Mouse (Mus musculus) midbrain, embryonic 12.5 days (tissue): ENCODE measurements around the gene Lhfpl3. TPM values are rescaled to one million over a fixed set of nuclear protein-coding genes. Genes with fewer than 3 reads are reported as not detected.

ENCODE experiments used
- ATAC-seq: fragments of 200-750 bp; cut with Nextera tagmentation; 2 replicates; pipeline ENCODE4 v1.8.0; 2017; ENCODE audit warnings: low read depth, moderate TSS enrichment, moderate library complexity; ENCODE audit not compliant: low FRiP score
- H3K27ac ChIP-seq: fragments of 300-500 bp; sonication (generic); replicated peaks from 2 replicates; pipeline ENCODE4 v1.5.1; 2016; ENCODE audit warnings: mild to moderate bottlenecking
- H3K27me3 ChIP-seq: fragments of 300-500 bp; sonication (generic); 2 replicates; pipeline ENCODE4 v1.6.1; 2016; ENCODE audit warnings: mild to moderate bottlenecking
- H3K36me3 ChIP-seq: fragments of 300-500 bp; sonication (generic); 2 replicates; pipeline ENCODE4 v1.6.1; 2016
- H3K4me1 ChIP-seq: fragments of 300-500 bp; sonication (generic); 2 replicates; pipeline ENCODE4 v1.6.1; 2016
- H3K4me2 ChIP-seq: fragments of 300-500 bp; sonication (generic); replicated peaks from 2 replicates; pipeline ENCODE4 v1.6.1; 2016; ENCODE audit warnings: mild to moderate bottlenecking, moderate library complexity
- H3K4me3 ChIP-seq: fragments of 300-500 bp; sonication (generic); 2 replicates; pipeline ENCODE4 v1.5.1; 2016; ENCODE audit warnings: mild to moderate bottlenecking
- H3K9ac ChIP-seq: fragments of 300-500 bp; sonication (generic); replicated peaks from 2 replicates; pipeline ENCODE4 v1.6.1; 2016; ENCODE audit warnings: mild to moderate bottlenecking, moderate library complexity
- H3K9me3 ChIP-seq: fragments of 300-500 bp; sonication (generic); 2 replicates; pipeline ENCODE4 v1.6.1; 2016; ENCODE audit warnings: mild to moderate bottlenecking
- WGBS: fragments of 180-500 bp; shearing (Covaris S2); methylation state at CpG from one replicate; pipeline ENCODE4 v1.1.7; 2016; 5-methylcytosine and 5-hydroxymethylcytosine counted together
- polyA plus RNA-seq: library from polyadenylated mRNA; unstranded; fragments of >200 nt; fragmentation: Nextera tagmentation; extraction: Ambion mirVana; gene quantifications from 2 replicates; pipeline ENCODE4 v1.2.1, GENCODE M21; 2016

Gene Lhfpl3
- polyA plus RNA-seq, 1 experiment from 2014 or later, result 1.9 TPM

GRCm38 (mm10) chr5:23042862-23043261 lies 297.0 kb downstream of the Lhfpl3 start:
- H3K4me3 ChIP-seq, result no peak overlapping the region
- H3K4me2 ChIP-seq, result no peak overlapping the region
- 91% methylated on average over 5 of the region's 5 CpGs for WGBS
- no peaks in the 10 kb centered on the region for H3K9me3 ChIP-seq
- H3K27ac ChIP-seq, result no peak overlapping the region
- H3K27me3 ChIP-seq, result no peaks in the 10 kb centered on the region
- no peaks in the 10 kb centered on the region for H3K36me3 ChIP-seq
- ATAC-seq, result no peak
- H3K9ac ChIP-seq, result no peak overlapping the region
- H3K4me1 ChIP-seq, result no peaks in the 10 kb centered on the region

- no peaks in the 10 kb centered on the region for H3K27me3 ChIP-seq
- 80% methylated on average over 7 of the region's 7 CpGs for WGBS
- no peak overlapping the region for H3K9ac ChIP-seq
- no peak overlapping the region for H3K4me2 ChIP-seq
- H3K9me3 ChIP-seq, result no peaks in the 10 kb centered on the region
- H3K4me1 ChIP-seq, result no peaks in the 10 kb centered on the region
- no peak overlapping the region for H3K4me3 ChIP-seq
- no peak overlapping the region for H3K27ac ChIP-seq
- H3K36me3 ChIP-seq, result no peaks in the 10 kb centered on the region
- no peak for ATAC-seq
Observed at GRCm38 (mm10) chr5:23049083-23049663, 303.3 kb downstream of the Lhfpl3 start.

- no peak overlapping the region for H3K4me2 ChIP-seq
- H3K9me3 ChIP-seq, result no peaks in the 10 kb centered on the region
- no peaks in the 10 kb centered on the region for H3K4me1 ChIP-seq
- no peak for ATAC-seq
- H3K9ac ChIP-seq, result no peak overlapping the region
- no peaks in the 10 kb centered on the region for H3K36me3 ChIP-seq
- WGBS, result 76% methylated on average over 5 of the region's 5 CpGs
- no peak overlapping the region for H3K27ac ChIP-seq
- H3K27me3 ChIP-seq, result no peaks in the 10 kb centered on the region
- H3K4me3 ChIP-seq, result no peak overlapping the region
Observed at GRCm38 (mm10) chr5:23051458-23051857, 305.6 kb downstream of the Lhfpl3 start.

GRCm38 (mm10) chr5:23094894-23095293 lies 349.0 kb downstream of the Lhfpl3 start:
- H3K9ac ChIP-seq, result no peak overlapping the region
- no peak overlapping the region for H3K4me3 ChIP-seq
- no peaks in the 10 kb centered on the region for H3K4me1 ChIP-seq
- no peaks in the 10 kb centered on the region for H3K36me3 ChIP-seq
- H3K27ac ChIP-seq, result no peak overlapping the region
- 75% methylated on average over 1 of the region's 1 CpGs for WGBS
- H3K27me3 ChIP-seq, result no peaks in the 10 kb centered on the region
- H3K9me3 ChIP-seq, result no peaks in the 10 kb centered on the region
- no peak for ATAC-seq
- H3K4me2 ChIP-seq, result no peak overlapping the region

- 66% methylated on average over 2 of the region's 2 CpGs for WGBS
- no peak overlapping the region for H3K4me3 ChIP-seq
- no peak overlapping the region for H3K27ac ChIP-seq
- H3K4me1 ChIP-seq, result no peaks in the 10 kb centered on the region
- H3K27me3 ChIP-seq, result no peaks in the 10 kb centered on the region
- H3K9me3 ChIP-seq, result no peaks in the 10 kb centered on the region
- no peak overlapping the region for H3K9ac ChIP-seq
- H3K4me2 ChIP-seq, result no peak overlapping the region
- H3K36me3 ChIP-seq, result no peaks in the 10 kb centered on the region
- no peak for ATAC-seq
Observed at GRCm38 (mm10) chr5:23106536-23106935, 360.7 kb downstream of the Lhfpl3 start.

- WGBS, result 92% methylated on average over 6 of the region's 6 CpGs
- Histone ChIP-seq H3K4me2 (no peak overlapping the region), H3K36me3 (no peaks in the 10 kb centered on the region)
Observed at GRCm38 (mm10) chr5:23111307-23111706, 365.4 kb downstream of the Lhfpl3 start.

GRCm38 (mm10) chr5:23114249-23114648 lies 368.4 kb downstream of the Lhfpl3 start:
- Histone ChIP-seq H3K27ac (no peak overlapping the region), H3K9ac (no peak overlapping the region), H3K27me3 (no peaks in the 10 kb centered on the region), H3K36me3 (no peaks in the 10 kb centered on the region), H3K9me3 (no peaks in the 10 kb centered on the region), H3K4me3 (no peak overlapping the region), H3K4me1 (no peaks in the 10 kb centered on the region), H3K4me2 (no peak overlapping the region)
- 95% methylated on average over 4 of the region's 4 CpGs for WGBS
- no peak for ATAC-seq

More at GRCm38 (mm10) chr5:23111307-23111706, 365.4 kb downstream of the Lhfpl3 start:
- H3K9me3 ChIP-seq, result no peaks in the 10 kb centered on the region
- H3K27me3 ChIP-seq, result no peaks in the 10 kb centered on the region
- no peak for ATAC-seq
- H3K4me1 ChIP-seq, result no peaks in the 10 kb centered on the region
- H3K4me3 ChIP-seq, result no peak overlapping the region
- no peak overlapping the region for H3K27ac ChIP-seq
- no peak overlapping the region for H3K9ac ChIP-seq

GRCm38 (mm10) chr5:23126851-23127250 lies 381.0 kb downstream of the Lhfpl3 start:
- no peak for ATAC-seq
- Histone ChIP-seq H3K27me3 (no peaks in the 10 kb centered on the region), H3K4me2 (no peak overlapping the region), H3K4me1 (no peaks in the 10 kb centered on the region), H3K4me3 (no peak overlapping the region), H3K9me3 (no peaks in the 10 kb centered on the region), H3K36me3 (no peaks in the 10 kb centered on the region), H3K27ac (no peak overlapping the region), H3K9ac (no peak overlapping the region)
- WGBS, result 26% methylated on average over 2 of the region's 2 CpGs

GRCm38 (mm10) chr5:23140183-23140921 lies 394.5 kb downstream of the Lhfpl3 start:
- H3K27me3 ChIP-seq, result no peaks in the 10 kb centered on the region
- peak; percentile 23; the same call in 1 of the 2 replicates for ATAC-seq
- WGBS, result 68% methylated on average over 9 of the region's 9 CpGs

GRCm38 (mm10) chr5:23153210-23153609 lies 407.4 kb downstream of the Lhfpl3 start:
- H3K4me2 ChIP-seq, result no peak overlapping the region
- H3K4me3 ChIP-seq, result no peak overlapping the region
- 82% methylated on average over 4 of the region's 4 CpGs for WGBS
- no peaks in the 10 kb centered on the region; the same call in 1 of the 2 replicates for H3K4me1 ChIP-seq
- ATAC-seq, result no peak
- H3K27ac ChIP-seq, result no peak overlapping the region
- no peaks in the 10 kb centered on the region for H3K27me3 ChIP-seq
- H3K9ac ChIP-seq, result no peak overlapping the region
- no peaks in the 10 kb centered on the region for H3K36me3 ChIP-seq
- 0 out of 2 replicates have a peak, but pooled peaks cover 4% of the 10 kb centered on the region for H3K9me3 ChIP-seq

More at GRCm38 (mm10) chr5:23140183-23140921, 394.5 kb downstream of the Lhfpl3 start:
- Histone ChIP-seq H3K36me3 (no peaks in the 10 kb centered on the region), H3K27ac (0 out of 2 replicates have a peak overlapping the region, but pooled peaks have one; percentile 10), H3K9ac (no peak overlapping the region), H3K4me1 (0 out of 2 replicates have a peak, but pooled peaks cover 3% of the 10 kb centered on the region), H3K4me2 (no peak overlapping the region), H3K9me3 (no peaks in the 10 kb centered on the region), H3K4me3 (no peak overlapping the region)

- Histone ChIP-seq H3K4me1 (no peaks in the 10 kb centered on the region; the same call in 1 of the 2 replicates), H3K4me3 (no peak overlapping the region), H3K9me3 (0 out of 2 replicates have a peak, but pooled peaks cover 4% of the 10 kb centered on the region), H3K36me3 (no peaks in the 10 kb centered on the region), H3K9ac (no peak overlapping the region), H3K27me3 (no peaks in the 10 kb centered on the region), H3K27ac (no peak overlapping the region), H3K4me2 (no peak overlapping the region)
- ATAC-seq, result no peak
- 89% methylated on average over 1 of the region's 1 CpGs for WGBS
Observed at GRCm38 (mm10) chr5:23154439-23154838, 408.6 kb downstream of the Lhfpl3 start.

DNA sequence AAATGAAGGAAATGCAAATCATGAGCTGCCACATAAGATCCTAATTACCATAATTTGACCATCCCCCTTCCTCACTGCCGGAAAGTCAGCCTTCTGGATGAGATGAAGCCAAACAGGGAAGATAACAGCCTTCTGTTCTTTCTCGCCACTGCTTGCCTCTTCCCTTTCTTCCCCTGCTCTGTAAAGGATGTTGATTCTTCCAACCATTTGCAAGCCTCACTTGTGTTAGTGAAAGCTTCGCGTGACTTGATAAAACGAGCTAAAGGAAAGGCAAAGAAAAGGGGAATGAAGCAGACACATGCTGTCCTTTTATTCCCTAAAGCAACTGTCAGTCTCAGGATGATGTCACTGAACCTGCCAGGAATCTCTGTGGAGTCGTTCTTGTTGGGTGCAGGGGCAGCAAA lies 420.1 kb downstream of the Lhfpl3 start:
- 21% methylated on average over 6 of the region's 6 CpGs for whole genome bisulfite sequencing
- H3K36me3 ChIP-seq, result no peaks in the 10 kb centered on the region
- no peak overlapping the region for H3K4me3 ChIP-seq
- peak; percentile 63 for ATAC-seq
- peak overlapping the region; percentile 32 for H3K4me2 ChIP-seq
- no peaks in the 10 kb centered on the region for H3K9me3 ChIP-seq
- H3K27ac ChIP-seq, result peak overlapping the region; percentile 56; the same call in 1 of the 2 replicates
- peaks cover 13% of the 10 kb centered on the region for H3K4me1 ChIP-seq
- H3K9ac ChIP-seq, result 0 out of 2 replicates have a peak overlapping the region, but pooled peaks have one; percentile 28
- no peaks in the 10 kb centered on the region for H3K27me3 ChIP-seq
